Mouse (Mus musculus) C2C12 (cell line): Measurements from ENCODE around the gene Ube2k.

Experiments
- CEBPB ChIP-seq: IDR thresholded peaks from one replicate; pipeline ENCODE4 v1.6.1; 2011; ENCODE audit warnings: low read depth, mild to moderate bottlenecking, control low read depth, moderate library complexity
- CTCF ChIP-seq: IDR thresholded peaks from one replicate; pipeline ENCODE4 v1.5.1; 2011; ENCODE audit not compliant: control insufficient read depth, insufficient read depth, insufficient read length
- MAX ChIP-seq: IDR thresholded peaks from one replicate; pipeline ENCODE4 v1.6.1; 2011; ENCODE audit warnings: mild to moderate bottlenecking, control low read depth
- MYOD1 ChIP-seq: IDR thresholded peaks from one replicate; pipeline ENCODE4 v1.6.1; 2011; ENCODE audit warnings: low read depth; ENCODE audit not compliant: control insufficient read depth, insufficient read length
- USF1 ChIP-seq: IDR thresholded peaks from one replicate; pipeline ENCODE4 v1.6.1; 2011; ENCODE audit warnings: low read depth, mild to moderate bottlenecking, control low read depth, moderate library complexity

- no peak for TF ChIP-seq CTCF
- no peak for TF ChIP-seq MYOD1
- no peak for TF ChIP-seq USF1
- TF ChIP-seq MAX = no peak
- no peak for TF ChIP-seq CEBPB
Measured at GRCm38 (mm10) chr5:65599681-65600080, 62.6 kb downstream of the Ube2k start.
